Mouse (Mus musculus): ENCODE measurements around the gene Gm11084.

DNA sequence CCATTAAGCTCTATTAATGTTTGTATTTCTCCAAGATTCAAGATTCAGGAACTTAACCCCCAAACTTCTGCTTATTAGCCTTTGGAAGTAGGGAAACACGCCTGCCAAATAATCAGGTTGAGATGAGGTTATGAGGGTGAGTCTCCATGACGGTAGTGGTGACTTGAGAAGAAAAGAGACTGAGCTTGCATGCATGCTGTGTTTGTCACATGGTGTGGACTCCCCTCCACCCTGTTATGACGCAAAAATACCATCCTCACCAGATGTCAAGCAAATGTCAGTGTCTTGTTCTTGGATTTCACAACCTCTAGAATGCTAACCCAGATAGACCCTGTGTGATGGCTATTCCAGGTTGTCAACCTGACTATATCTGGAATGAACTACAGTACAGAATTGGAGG, 43.3 kb upstream of the Gm11084 start:
- no peak for TF ChIP-seq CTCF (IDR thresholded peaks at IDR 0.05; ENCODE audit: control insufficient read depth, insufficient read depth, insufficient read length)
- TF ChIP-seq MAX (IDR thresholded peaks at IDR 0.05), result no peak

Measured in C2C12 (cell line).